Mouse (Mus musculus): Measurements from ENCODE around the gene Pate2.
A peak's percentile ranks its signal among the peaks of the same experiment; 100 is the strongest.

Pate2 gene

DNA sequence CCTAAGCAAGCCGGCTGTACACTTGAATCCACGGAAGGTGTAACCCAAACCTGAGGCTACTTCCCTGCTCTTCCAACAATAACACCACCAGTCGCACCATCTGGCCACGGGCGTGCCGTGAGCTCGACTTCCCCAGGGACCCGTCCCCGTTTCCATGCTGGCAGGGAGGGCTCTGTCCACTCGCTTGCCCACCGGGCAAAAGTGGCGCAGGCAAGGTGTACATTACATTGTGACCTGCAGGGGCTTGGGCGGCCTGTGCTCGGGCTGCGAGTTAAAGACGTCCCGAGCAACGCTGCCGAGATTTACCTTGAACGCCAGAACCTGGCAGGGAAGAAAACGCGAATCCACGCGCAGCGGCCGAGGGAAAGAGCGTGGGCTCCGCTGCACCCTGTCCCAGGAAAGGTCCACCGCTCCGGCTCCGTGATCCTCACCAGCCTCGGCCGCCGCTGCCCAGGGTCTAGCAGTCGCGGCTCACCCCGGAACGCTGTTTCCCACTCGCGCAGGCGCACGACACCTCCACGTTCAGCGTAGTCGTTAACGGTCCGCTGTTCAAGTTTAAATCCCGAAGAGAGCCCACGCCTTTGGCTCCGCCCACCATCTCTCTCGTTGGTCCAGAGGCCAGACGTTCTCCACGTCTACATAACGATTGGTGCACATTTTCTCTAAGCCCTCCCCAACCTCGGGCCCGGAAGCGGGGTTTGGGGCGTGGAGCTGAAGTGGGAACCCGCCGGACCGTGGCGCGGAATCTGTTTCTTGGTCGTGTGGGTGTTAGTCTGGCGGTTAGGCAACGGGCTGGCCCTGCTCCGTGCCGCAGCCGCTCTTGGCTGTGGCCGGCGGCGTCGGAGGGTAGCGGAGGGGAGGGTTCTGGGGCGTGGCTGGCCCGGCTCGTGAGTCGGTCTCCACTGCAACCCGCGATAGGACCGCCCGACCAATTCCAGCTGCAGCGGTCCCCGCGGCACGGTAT, at the start of gene Pate2, which contains the start of gene Hyls1:
Gene Pate2 (plus strand): TSS at position 714 of the 964 bp plus-strand sequence.
Gene Hyls1 (minus strand): TSS at position 828 of the 964 bp plus-strand sequence.
- peak; percentile 99 for DNase-seq (ENCODE audit: low read depth, low spot score)

DNA sequence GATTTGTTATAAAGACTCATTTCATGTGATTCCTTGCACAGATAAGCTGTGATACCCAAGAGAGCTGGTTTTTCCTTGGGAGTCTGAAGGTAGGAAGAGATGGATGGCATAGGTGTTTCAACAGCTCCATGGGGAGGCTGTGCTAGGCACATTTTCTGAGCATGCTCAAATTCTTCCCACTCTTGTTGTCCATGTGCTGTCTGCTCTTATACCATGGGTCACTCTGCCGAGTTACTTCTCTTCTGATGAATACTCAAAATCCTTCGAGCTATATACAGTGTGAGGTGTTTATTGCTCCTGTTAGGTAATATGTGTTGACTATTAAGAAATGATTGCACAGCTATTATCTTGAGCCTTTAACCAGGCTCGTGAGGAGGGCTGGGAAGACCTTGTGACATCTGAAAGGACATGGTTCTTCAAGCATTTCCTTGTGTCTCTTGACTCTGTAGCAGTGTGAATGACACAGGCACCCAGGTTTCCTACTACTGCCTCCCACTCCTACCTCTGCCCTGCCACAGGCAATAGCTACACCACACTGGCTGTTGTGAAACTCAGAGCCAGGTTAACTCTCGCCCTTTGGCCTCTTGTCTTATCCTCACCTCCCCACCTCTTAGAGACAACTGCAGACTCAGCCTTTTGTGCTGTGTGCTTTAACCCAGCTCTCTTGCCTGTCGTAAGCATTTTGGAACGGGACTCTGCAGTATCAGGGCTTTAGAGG, 49.3 kb upstream of the Pate2 start:
- no peak for DNase-seq (ENCODE audit: low read depth, low spot score)

DNA sequence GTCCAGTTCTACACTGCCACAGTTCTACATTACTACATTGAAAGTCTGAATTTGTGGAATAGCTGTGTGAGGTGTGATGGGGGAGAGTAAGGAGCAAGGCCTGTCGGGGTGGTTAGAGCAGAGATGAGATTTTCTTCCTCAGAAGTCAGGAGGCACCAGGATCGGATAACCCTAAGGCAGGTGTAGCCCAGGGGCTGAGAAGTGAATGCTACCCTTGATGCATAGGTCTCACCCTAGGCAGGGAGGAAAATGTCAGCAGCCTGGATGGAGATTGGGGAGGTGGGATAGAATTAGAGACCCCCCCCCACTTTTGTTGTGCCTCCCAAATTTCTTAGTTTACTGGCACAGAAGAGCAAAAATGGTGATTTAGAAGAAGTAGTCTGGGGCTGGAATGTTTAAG, 47.8 kb upstream of the Pate2 start:
- DNase-seq (ENCODE audit: low read depth, low spot score) = no peak

- no peak for DNase-seq (ENCODE audit: low read depth, low spot score)
These were observed 47.1 kb upstream of the Pate2 start for GRCm38 (mm10) chr9:35522821-35523515.

DNA sequence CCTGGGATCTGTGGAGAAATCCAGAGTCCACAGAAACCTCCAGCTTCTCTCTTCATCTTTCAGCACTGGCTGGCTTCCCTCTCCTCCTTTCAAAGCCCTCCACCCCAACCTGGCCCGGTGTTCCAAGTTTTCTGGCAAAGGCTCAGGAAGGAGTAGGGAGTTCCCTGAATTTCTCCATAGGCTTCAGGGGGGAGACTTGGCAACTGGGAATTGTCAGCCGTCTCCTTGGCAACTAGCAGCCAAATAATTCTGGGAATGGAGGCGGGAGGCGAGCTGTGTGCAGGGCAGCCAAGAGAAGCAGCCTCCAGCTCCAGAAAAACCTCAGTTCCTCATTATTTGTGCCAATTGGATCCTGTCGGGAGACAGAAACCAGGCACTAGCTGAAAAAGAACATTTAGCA, 46.5 kb upstream of the Pate2 start:
- DNase-seq (ENCODE audit: low read depth, low spot score) = peak; percentile 16

DNA sequence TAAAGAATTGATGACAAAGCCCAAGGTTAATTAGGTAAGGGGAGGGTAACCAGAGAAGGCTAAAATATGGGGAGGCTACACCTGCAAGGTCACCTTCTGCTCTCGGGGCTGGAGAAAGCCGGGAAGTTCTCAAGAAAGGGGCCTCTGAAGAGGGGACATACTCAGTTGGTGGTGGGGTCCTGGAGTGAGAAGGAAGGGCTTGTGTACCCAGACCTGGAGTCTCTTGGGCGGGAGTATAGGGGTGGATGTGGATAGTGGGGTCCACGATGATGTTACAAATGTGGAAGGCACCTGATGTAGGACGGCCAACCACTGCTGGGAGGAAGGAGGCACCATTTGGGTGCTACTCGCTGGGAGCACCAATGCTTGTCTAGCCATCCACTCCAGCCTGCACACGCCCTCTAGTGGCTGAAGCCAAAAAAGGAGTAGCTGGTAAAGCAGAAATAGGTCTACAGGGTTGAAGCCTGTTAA, 46.1 kb upstream of the Pate2 start:
- DNase-seq (ENCODE audit: low read depth, low spot score) = peak; percentile 68

DNA sequence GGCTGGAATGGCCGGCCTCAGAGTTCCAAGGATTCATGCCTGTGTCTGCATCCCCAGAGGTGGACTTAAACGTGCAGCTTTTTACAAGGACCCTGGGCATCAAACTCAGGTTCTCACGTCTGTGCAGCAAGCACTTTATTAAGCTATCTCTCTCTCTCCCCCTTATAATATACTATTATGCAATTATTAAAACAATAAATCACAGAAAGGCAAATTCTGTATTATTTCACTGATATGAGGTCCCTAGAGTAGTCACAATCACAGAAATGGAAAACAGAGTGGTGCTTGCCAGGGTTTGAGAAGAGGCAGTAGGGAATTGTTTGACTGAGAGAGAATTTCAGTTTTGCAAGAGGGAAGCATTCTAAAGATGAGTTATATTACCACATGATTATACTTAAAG, 40.9 kb upstream of the Pate2 start:
- DNase-seq (ENCODE audit: low read depth, low spot score) = no peak

DNA sequence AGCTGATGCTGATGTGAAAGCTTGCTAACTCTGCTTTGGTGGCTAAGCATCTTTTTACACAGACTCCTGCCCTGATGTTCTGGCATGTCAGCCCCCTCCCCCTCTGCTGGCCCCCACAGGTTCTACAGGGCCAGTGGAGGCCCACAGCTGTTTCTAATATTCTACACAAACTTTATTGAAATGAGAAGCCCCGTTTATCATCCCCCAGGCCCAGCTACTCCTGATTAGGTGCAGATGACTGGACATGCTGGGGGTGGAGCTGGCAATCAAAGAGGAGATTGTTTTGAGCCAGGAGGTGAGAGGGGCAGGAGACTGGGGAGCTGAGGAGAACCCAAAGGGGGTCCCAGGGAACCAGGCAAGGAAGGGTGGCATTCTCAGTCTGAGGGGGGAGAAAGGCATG, 40.3 kb upstream of the Pate2 start:
- no peak for DNase-seq (ENCODE audit: low read depth, low spot score)

- DNase-seq (ENCODE audit: low read depth, low spot score) = no peak
These were observed 36.8 kb upstream of the Pate2 start for GRCm38 (mm10) chr9:35533266-35533665.

DNA sequence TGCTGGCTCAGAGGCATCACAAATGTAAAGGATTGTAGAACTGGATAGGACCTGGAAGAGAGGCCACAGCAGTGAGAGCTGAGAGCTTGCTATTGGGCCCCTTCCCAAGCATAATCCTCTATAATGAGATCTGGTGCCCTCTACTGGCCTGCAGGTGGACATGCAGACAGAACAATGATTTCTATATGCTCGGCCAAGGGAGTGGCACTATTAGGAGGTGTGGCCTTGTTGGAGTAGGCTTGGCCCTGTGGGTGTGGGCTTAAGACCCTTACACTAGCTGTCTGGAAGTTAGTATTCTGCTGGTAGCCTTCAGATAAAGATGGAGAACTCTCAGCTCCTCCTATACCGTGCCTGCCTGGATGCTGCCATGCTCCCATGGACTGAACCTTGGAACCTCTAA, 35.0 kb upstream of the Pate2 start:
- DNase-seq (ENCODE audit: low read depth, low spot score) = peak; percentile 87

DNA sequence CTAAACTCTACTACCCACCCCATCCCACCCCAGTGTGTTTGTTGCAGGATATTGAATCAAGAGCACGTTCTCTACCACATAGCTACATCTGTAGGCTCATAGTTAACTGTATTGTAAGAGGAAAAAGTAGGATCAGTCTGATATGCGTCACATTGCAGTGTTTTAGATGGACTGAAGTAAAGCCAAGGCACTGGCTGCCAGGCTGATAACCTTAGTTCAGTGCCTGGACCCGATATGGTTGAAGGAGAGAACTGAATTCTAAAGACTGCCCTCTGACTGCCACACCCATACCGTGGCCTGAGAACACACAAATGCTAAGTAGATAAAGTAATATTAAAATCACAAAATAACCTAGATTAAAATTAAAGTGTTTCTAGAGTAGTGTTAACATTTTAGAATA, 34.2 kb upstream of the Pate2 start:
- no peak for DNase-seq (ENCODE audit: low read depth, low spot score)

DNA sequence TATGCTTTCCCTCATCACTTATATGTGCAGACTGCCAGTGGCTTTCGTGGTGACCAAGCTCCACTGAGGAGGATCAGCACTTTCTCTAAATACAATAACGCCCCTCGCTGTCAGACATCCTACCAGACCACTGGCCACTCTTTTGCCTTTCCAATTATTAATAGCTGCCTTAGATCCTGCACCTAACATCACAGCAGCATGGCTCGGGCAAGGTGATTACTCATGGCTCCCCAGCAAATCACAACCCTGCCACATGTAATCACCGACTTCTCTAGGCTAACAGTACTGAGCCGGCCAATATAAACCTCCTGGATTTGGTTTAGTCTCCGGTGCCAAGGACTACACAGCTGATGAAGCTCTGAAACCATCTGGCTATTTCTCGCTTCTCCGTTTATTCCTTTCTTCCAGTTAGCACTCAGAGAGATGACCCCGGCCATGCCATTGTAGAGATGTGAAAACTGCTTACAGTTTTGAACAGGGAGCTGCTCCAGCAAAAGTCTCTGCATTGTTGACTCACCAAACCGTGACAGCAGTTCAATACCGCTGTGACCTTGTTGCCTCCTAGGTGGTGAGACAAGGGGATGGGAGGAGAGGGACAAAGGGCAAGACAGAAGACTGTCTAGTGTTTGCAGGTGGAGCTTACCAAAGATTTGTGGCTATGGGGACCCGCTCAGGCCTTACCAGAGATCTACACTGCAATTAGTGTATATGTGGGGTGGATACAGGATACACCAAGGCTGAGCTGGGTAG, 30.9 kb upstream of the Pate2 start:
- DNase-seq (ENCODE audit: low read depth, low spot score) = no peak

GRCm38 (mm10) chr9:35541024-35541423, 29.1 kb upstream of the Pate2 start:
- DNase-seq (ENCODE audit: low read depth, low spot score) = no peak

DNA sequence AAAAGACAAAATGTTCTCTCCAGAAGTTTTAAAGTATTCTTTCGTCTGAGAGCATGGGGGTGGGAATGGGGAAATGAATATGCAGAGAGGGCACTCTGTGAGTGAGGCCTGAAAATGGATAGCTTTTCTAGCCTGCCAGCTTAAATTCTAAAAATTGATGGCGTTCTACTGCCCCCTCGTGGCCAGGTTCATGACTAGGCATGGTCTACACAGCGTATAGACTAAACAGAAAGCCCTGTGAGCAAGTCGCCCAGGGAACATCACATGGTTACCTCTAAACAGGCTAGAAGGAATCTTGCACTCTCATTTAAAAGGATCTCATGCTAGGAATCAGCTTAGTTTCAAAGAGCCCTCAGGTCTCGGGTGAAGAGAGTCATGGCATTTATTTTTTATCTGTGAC, 28.6 kb upstream of the Pate2 start:
- peak; percentile 84 for DNase-seq (ENCODE audit: low read depth, low spot score)

DNA sequence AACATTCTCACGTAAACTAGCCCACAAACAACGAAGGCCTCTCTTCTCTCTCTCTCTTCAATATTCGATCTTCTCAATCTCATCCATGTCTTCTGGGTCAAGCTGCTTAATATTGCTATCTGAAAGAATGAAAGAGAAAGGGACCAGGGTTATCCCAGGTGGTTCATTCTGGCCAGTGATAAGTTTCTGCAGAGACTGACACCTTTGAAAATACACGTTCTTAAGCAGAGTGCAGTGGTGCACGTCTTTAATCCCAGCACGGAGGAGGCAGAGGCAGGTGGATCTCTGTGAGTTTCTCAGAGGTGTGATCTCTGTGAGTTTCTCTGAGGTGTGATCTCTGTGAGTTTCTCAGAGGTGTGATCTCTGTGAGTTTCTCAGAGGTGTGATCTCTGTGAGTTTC, 28.1 kb upstream of the Pate2 start:
- DNase-seq (ENCODE audit: low read depth, low spot score) = no peak

DNA sequence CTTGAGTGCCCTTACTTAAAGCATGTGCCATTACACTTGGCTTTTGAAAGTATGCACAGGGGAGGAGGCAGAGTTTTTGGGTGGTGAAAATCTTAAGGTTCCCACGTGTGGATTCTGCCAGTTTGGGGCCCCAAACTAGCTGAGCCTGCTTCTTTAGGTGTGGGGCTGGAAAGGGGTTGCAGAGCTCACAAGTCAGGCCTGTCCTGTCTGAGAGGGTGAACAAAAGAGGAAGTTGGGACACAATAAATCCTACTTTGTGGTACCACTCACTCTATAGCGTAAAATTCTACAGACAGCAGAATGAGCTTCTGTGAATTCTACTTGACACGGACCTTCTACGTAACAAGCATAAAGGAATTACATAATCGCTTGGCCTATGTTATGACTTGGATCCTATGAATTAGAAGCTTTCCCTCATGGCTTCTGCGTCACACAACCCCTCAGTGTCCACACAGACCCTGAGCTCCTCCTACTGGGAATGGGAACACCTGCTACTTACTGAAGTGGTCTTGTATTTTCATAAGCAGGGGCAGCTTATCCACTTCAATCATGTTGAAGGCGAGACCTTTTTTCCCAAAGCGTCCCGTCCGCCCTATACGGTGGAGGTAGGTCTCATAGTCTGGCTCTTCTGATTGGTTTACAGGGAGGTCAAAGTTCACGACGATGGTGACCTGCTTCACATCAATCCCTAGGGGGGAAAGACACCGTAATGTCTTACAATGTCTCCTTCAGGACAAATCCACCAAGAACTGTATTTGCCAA, 26.8 kb upstream of the Pate2 start:
- DNase-seq (ENCODE audit: low read depth, low spot score) = no peak

DNA sequence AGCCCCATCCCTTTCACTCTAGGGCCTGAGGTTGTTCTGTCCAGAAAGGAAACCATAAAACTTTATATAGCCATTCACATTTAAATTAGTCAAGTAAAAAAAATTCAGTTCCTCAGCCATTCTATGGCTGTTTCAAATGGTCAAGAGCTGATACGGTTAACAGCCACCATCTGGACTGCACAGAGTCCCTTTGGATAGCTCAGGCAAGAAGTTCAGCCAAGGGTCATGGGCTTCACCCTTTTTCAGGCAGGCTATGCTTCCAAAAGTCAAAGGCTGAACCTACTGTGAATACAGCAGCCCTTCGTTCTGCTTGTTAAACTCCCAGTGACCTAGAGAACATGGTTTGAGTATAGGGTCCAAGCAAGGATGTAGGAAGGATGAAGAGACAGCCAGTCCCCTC, 25.4 kb upstream of the Pate2 start:
- no peak for DNase-seq (ENCODE audit: low read depth, low spot score)

- peak; percentile 27 for DNase-seq (ENCODE audit: low read depth, low spot score)
These were observed 24.4 kb upstream of the Pate2 start for GRCm38 (mm10) chr9:35545704-35546103.

- DNase-seq (ENCODE audit: low read depth, low spot score) = no peak
These were observed 23.3 kb upstream of the Pate2 start for GRCm38 (mm10) chr9:35546745-35547144.

- no peak for DNase-seq (ENCODE audit: low read depth, low spot score)
These were observed 21.6 kb upstream of the Pate2 start for GRCm38 (mm10) chr9:35548455-35548854.

All from ZHBTc4 (cell line).